Mouse (Mus musculus) testis, adult 2 months (tissue): ENCODE measurements around the gene Sgpp2.

Experiments used
- CTCF ChIP-seq: fragments of 200-500 bp; IDR thresholded peaks from 2 replicates; pipeline ENCODE4 v1.5.1; 2012; ENCODE audit warnings: low read depth, mild to moderate bottlenecking, inconsistent platforms, low read length, moderate library complexity; ENCODE audit not compliant: control insufficient read depth, insufficient read depth, insufficient replicate concordance
- POLR2A ChIP-seq: fragments of 200-500 bp; IDR thresholded peaks from 2 replicates; pipeline ENCODE4 v1.6.1; 2012; ENCODE audit warnings: low read depth, mild to moderate bottlenecking, inconsistent platforms, low read length, moderate library complexity; ENCODE audit not compliant: control insufficient read depth

DNA sequence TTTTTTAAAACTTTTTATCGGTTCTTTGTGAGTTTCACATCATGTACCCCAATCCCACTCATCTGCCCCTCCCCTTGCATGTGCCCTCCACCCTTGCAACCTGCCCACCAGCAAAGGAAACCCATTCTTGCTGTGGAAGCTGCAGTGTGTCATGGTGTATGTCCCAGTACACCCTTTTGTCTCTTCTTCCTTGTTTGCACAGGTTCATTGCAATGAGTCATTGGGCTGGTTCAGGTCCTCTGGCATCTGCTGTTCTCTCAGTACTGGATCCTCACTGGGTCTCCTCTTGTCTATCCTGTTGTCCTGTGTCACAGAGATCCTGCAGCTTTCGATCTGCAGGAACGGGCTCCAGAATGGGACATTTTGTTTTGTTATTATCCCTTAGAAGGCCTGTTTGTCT, 10.1 kb downstream of the Sgpp2 start:
- TF ChIP-seq CTCF (no peak), POLR2A (no peak)
